Mouse (Mus musculus): ENCODE results near the gene Mettl1.

GRCm38 (mm10) chr10:127018422-127018821 lies 22.8 kb upstream of the Mettl1 start:
- TF ChIP-seq CTCF (IDR thresholded peaks at IDR 0.05; ENCODE audit: low read depth, low read length) (no peak), POLR2A (IDR thresholded peaks at IDR 0.05; ENCODE audit: insufficient read depth, low read length) (no peak)
